Mouse (Mus musculus) ES-E14 (cell line): ENCODE measurements around the gene Itgae.

Experiments used
- HCFC1 ChIP-seq: IDR thresholded peaks from 2 replicates; pipeline ENCODE4 v1.6.1; 2012; ENCODE audit warnings: low read length, inconsistent platforms, borderline replicate concordance; ENCODE audit not compliant: insufficient read depth
- ZC3H11A ChIP-seq: IDR thresholded peaks from 2 replicates; pipeline ENCODE4 v1.6.1; 2012; ENCODE audit warnings: low read depth, mild to moderate bottlenecking, inconsistent platforms, low read length, borderline replicate concordance
- ZNF384 ChIP-seq: IDR thresholded peaks from 2 replicates; pipeline ENCODE4 v1.6.1; 2012; ENCODE audit warnings: low read depth, low read length, inconsistent platforms

- TF ChIP-seq ZNF384, result no peak
- no peak for TF ChIP-seq ZC3H11A
- TF ChIP-seq HCFC1, result no peak
Measured at GRCm38 (mm10) chr11:73111414-73111813, 21.0 kb downstream of the Itgae start.
